Mouse (Mus musculus) erythroblast, embryonic 14.5 days (primary cell): Measurements from ENCODE around the gene Sf3b3.

Source experiments
- GATA1 ChIP-seq: IDR thresholded peaks from 2 replicates; pipeline ENCODE4 v1.6.1; 2012; ENCODE audit warnings: low read length, inconsistent platforms, mixed read lengths
- TAL1 ChIP-seq: IDR thresholded peaks from 3 replicates; pipeline ENCODE4 v1.6.1; 2012; ENCODE audit warnings: low read length, inconsistent platforms, mixed read lengths

- TF ChIP-seq TAL1 (no peak), GATA1 (no peak)
Measured at GRCm38 (mm10) chr8:110895254-110895653, 48.7 kb upstream of the Sf3b3 start.
